Mouse (Mus musculus): ENCODE results near the gene Lman2l. TPM values are rescaled to one million over a fixed set of nuclear protein-coding genes. Genes with fewer than 3 reads are reported as not detected.

Gene Lman2l
- polyA plus RNA-seq (2017; shearing (Covaris generic)): 25.0 TPM

GRCm38 (mm10) chr1:36444471-36445464 is at the start of gene Lman2l:
Gene Lman2l (minus strand): TSS chr1:36445271.

GRCm38 (mm10) chr1:36471181-36472105 is 26.4 kb upstream of the Lman2l start, which contains the start of gene Cnnm4:
Gene Cnnm4 (plus strand): TSS chr1:36471620.

DNA sequence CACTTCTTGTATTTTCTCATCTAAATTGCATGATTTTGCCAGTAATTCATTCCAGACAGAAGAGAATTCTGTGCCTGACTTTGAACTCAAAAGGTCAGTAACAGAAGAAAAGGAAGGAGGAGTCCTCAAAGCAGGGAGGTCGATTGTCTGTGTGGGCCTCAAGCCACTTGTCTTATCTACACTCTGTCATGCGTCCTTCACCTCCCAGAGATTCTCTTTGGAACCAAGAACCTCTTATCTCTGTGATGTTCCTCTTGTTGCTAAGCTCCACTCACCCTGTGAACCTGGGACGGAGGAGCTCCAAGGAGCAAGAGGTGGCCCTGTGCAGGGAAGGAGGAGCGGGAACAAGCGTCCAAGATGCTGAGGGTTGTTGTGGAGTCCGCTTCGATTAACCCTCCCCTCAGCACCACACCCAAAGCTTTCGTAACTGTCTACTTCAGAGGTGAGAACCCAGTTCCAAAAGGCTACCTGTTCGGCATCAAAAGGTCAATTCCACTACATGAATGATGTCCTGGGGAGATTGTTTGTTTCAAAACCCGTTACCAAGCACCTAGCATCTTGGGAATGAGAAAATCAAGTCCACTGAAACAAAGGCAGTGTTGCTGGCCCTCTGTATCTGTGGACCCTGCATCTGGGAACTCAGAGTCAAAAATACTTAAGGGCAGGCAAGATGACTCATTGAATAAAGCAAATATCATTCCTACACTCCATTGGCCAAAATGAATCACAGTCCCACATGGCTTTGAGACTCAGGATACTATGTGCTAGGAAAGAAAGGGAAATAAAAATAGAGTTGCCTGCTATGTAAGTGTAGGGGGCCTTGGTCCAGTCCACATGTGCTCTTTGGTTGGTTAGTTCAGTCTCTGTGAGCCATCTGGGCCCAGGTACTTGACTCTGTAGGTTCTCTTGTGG is 72.9 kb downstream of the Lman2l start, which contains the start of gene Fer1l5:
Gene Fer1l5 (plus strand): TSS at position 358 of the 912 bp plus-strand sequence.

Other genes starting within 250 kb of the Lman2l start
- 37.8 TPM for gene Uggt1, start 200.6 kb downstream of the Lman2l start, polyA plus RNA-seq (2017; shearing (Covaris generic))
- 83.8 TPM for gene Neurl3, start 170.6 kb downstream of the Lman2l start, polyA plus RNA-seq (2017; shearing (Covaris generic))
- 161 TPM for gene Arid5a, start 137.5 kb downstream of the Lman2l start, polyA plus RNA-seq (2017; shearing (Covaris generic))
- gene Kansl3, start 76.1 kb downstream of the Lman2l start, polyA plus RNA-seq (2017; shearing (Covaris generic)): 70.3 TPM
- gene Fer1l5, start 73.0 kb downstream of the Lman2l start, polyA plus RNA-seq (2017; shearing (Covaris generic)): 1.1 TPM
- 2.5 TPM for gene Cnnm4, start 26.3 kb upstream of the Lman2l start, polyA plus RNA-seq (2017; shearing (Covaris generic))
- 2.8 TPM for gene Cnnm3, start 66.6 kb upstream of the Lman2l start, polyA plus RNA-seq (2017; shearing (Covaris generic))
- 39.2 TPM for gene Ankrd23, start 91.6 kb upstream of the Lman2l start, polyA plus RNA-seq (2017; shearing (Covaris generic))
- 1.1 TPM for gene Gm42417, start 94.2 kb upstream of the Lman2l start, polyA plus RNA-seq (2017; shearing (Covaris generic))
- 47.8 TPM for gene Ankrd39, start 102.2 kb upstream of the Lman2l start, polyA plus RNA-seq (2017; shearing (Covaris generic))
- 0.86 TPM for gene Sema4c, start 113.1 kb upstream of the Lman2l start, polyA plus RNA-seq (2017; shearing (Covaris generic))
- gene Fam178b, start 237.9 kb upstream of the Lman2l start, polyA plus RNA-seq (2017; shearing (Covaris generic)): not detected
- 557 TPM for gene Cox5b, start 246.2 kb upstream of the Lman2l start, polyA plus RNA-seq (2017; shearing (Covaris generic))

Measured in CD4-positive, CD25-positive, alpha-beta regulatory T cell, adult 9 weeks (primary cell).